8 mouse cellular contexts compared by ENCODE assay signal in genomic region chr13:23423286-23424051, GRCm38 (mm10). TPM values are rescaled to one million over a fixed set of nuclear protein-coding genes. Genes with fewer than 3 reads are reported as not detected.
DNase-seq lines count a peak whose midpoint lies in the region; ATAC-seq and TF ChIP-seq lines count a peak whose summit lies in the region.

Gene Abt1, minus strand, starts transcription at chr13:23423866.

- no peaks in the 10 kb centered on the region for H3K27me3 ChIP-seq in embryonic facial prominence, embryonic 15.5 days
- H3K27me3 ChIP-seq in heart, embryonic 10.5 days (ENCODE audit: insufficient read depth, poor library complexity, severe bottlenecking) = no peaks in the 10 kb centered on the region
- no peaks in the 10 kb centered on the region for H3K27me3 ChIP-seq in kidney, embryonic 14.5 days (ENCODE audit: control insufficient read depth, insufficient read depth, low read length)
- H3K27me3 ChIP-seq in liver, adult 2 months (ENCODE audit: control insufficient read depth, insufficient read depth, low read length) = no peaks in the 10 kb centered on the region

- WGBS in embryonic facial prominence, embryonic 15.5 days = under 1% methylated on average over 48 of the region's 48 CpGs
- under 1% methylated on average over 48 of the region's 48 CpGs for WGBS in heart, embryonic 10.5 days
- WGBS in kidney, embryonic 14.5 days = 1% methylated on average over 48 of the region's 48 CpGs
- under 1% methylated on average over 48 of the region's 48 CpGs for WGBS in liver, adult 2 months

- peak; percentile 94 to 95 for DNase-seq in B cell, adult 2 months
- peak; percentile 97 for DNase-seq in heart, embryonic 10.5 days (ENCODE audit: low spot score)
- DNase-seq in liver, adult 2 months (ENCODE audit: extremely low read depth, low read depth, low spot score) = peak; percentile 80
- peak; percentile 84 to 88 for DNase-seq in spleen, postnatal 36 days (ENCODE audit: low spot score in 2 of 2)

- ATAC-seq in embryonic facial prominence, embryonic 15.5 days (ENCODE audit: insufficient number of reproducible peaks, low FRiP score, low TSS enrichment, low read depth) = peak; percentile 86
- ATAC-seq in kidney, embryonic 14.5 days (ENCODE audit: low FRiP score, low TSS enrichment) = peak; percentile 90
- ATAC-seq in monocyte, adult 5-6 weeks (replicated peaks; ENCODE audit: insufficient number of reproducible peaks, low FRiP score, low TSS enrichment, poor library complexity, severe bottlenecking) = peak; percentile 82

- no peaks in the 10 kb centered on the region for H3K9me3 ChIP-seq in embryonic facial prominence, embryonic 15.5 days (replicated peaks)
- no peaks in the 10 kb centered on the region for H3K9me3 ChIP-seq in heart, embryonic 10.5 days
- no peaks in the 10 kb centered on the region for H3K9me3 ChIP-seq in kidney, embryonic 14.5 days (ENCODE audit: control insufficient read depth, low read length)

- peaks cover 39% of the 10 kb centered on the region for H3K36me3 ChIP-seq in embryonic facial prominence, embryonic 15.5 days
- H3K36me3 ChIP-seq in heart, embryonic 10.5 days = peaks cover 39% of the 10 kb centered on the region
- peaks cover 35% of the 10 kb centered on the region for H3K36me3 ChIP-seq in kidney, embryonic 14.5 days (ENCODE audit: control insufficient read depth, insufficient read depth, low read length)
- H3K36me3 ChIP-seq in liver, adult 2 months (ENCODE audit: control insufficient read depth, insufficient read depth, low read length) = peaks cover 12% of the 10 kb centered on the region; the same call in 1 of the 2 replicates

- H3K27ac ChIP-seq in bone marrow macrophage, adult 2 months (ENCODE audit: insufficient read depth, low read depth, low read length) = peak within 1 kb of the TSS; percentile 57
- H3K27ac ChIP-seq in embryonic facial prominence, embryonic 15.5 days (replicated peaks) = peak within 1 kb of the TSS; percentile 86
- peak within 1 kb of the TSS; percentile 91 for H3K27ac ChIP-seq in heart, embryonic 10.5 days
- peak within 1 kb of the TSS; percentile 73; the same call in 1 of the 2 replicates for H3K27ac ChIP-seq in kidney, embryonic 14.5 days (ENCODE audit: low read depth, low read length)
- peak within 1 kb of the TSS; percentile 28; the same call in 1 of the 2 replicates for H3K27ac ChIP-seq in liver, adult 2 months (replicated peaks; ENCODE audit: insufficient read depth, low read depth, low read length)

- peak within 1 kb of the TSS; percentile 79 for H3K4me2 ChIP-seq in embryonic facial prominence, embryonic 15.5 days (replicated peaks)
- H3K4me2 ChIP-seq in kidney, embryonic 14.5 days (replicated peaks; ENCODE audit: low read depth, low read length) = peak within 1 kb of the TSS; percentile 75

- no peak for TF ChIP-seq POLR2A in bone marrow macrophage, adult 2 months (IDR thresholded peaks at IDR 0.05; ENCODE audit: borderline replicate concordance, low read depth, low read length)
- no peak; the same call in 1 of the 2 replicates for TF ChIP-seq POLR2A in liver, adult 2 months (IDR thresholded peaks at IDR 0.05; ENCODE audit: extremely low read depth, insufficient read depth, low read length)

- peaks cover 3% of the 10 kb centered on the region; the same call in 1 of the 2 replicates for H3K79me2 ChIP-seq in liver, adult 2 months (ENCODE audit: control insufficient read depth, insufficient read depth, low read length)

- peaks cover 7% of the 10 kb centered on the region; the same call in 1 of the 2 replicates for H3K4me1 ChIP-seq in bone marrow macrophage, adult 2 months (ENCODE audit: control insufficient read depth, insufficient read depth, low read length)
- peaks cover 26% of the 10 kb centered on the region for H3K4me1 ChIP-seq in embryonic facial prominence, embryonic 15.5 days
- peaks cover 7% of the 10 kb centered on the region; the same call in 1 of the 2 replicates for H3K4me1 ChIP-seq in heart, embryonic 10.5 days
- no peaks in the 10 kb centered on the region for H3K4me1 ChIP-seq in kidney, embryonic 14.5 days (ENCODE audit: control insufficient read depth, insufficient read depth, low read length)
- H3K4me1 ChIP-seq in liver, adult 2 months (ENCODE audit: control insufficient read depth, insufficient read depth, low read length) = peaks cover 2% of the 10 kb centered on the region; the same call in 1 of the 2 replicates

- peak within 1 kb of the TSS; percentile 74 for H3K9ac ChIP-seq in embryonic facial prominence, embryonic 15.5 days
- H3K9ac ChIP-seq in kidney, embryonic 14.5 days (ENCODE audit: low read depth, low read length) = peak within 1 kb of the TSS; percentile 88
- H3K9ac ChIP-seq in liver, adult 2 months (ENCODE audit: low read depth, low read length) = peak within 1 kb of the TSS; percentile 82

- no peak for TF ChIP-seq CTCF in bone marrow macrophage, adult 2 months (IDR thresholded peaks at IDR 0.05; ENCODE audit: low read depth, low read length)
- TF ChIP-seq CTCF in liver, adult 2 months (IDR thresholded peaks at IDR 0.05; ENCODE audit: low read depth, low read length) = no peak

- peak within 1 kb of the TSS; percentile 95 for H3K4me3 ChIP-seq in bone marrow macrophage, adult 2 months (ENCODE audit: insufficient read depth, low read length)
- H3K4me3 ChIP-seq in embryonic facial prominence, embryonic 15.5 days (replicated peaks) = peak within 1 kb of the TSS; percentile 75
- peak within 1 kb of the TSS; percentile 94 for H3K4me3 ChIP-seq in heart, embryonic 10.5 days
- peak within 1 kb of the TSS; percentile 83 for H3K4me3 ChIP-seq in kidney, embryonic 14.5 days (ENCODE audit: low read length)
- H3K4me3 ChIP-seq in liver, adult 2 months (ENCODE audit: insufficient read depth, low read depth, low read length) = peak within 1 kb of the TSS; percentile 86

RNA-seq across cellular contexts. Expression of gene Abt1, which starts in this region (rescaled TPM):
- 4.8 and 4.9 TPM in 2 replicates for polyA plus RNA-seq in bone marrow macrophage, adult 2 months (2012; ENCODE audit: insufficient read depth, insufficient read length, missing spikeins)
- 12.2 and 12.7 TPM in 2 replicates for polyA plus RNA-seq in embryonic facial prominence, embryonic 15.5 days (2015; fragmentation: Nextera tagmentation; extraction: Ambion mirVana)
- polyA plus RNA-seq in heart, embryonic 10.5 days (2016; fragmentation: Nextera tagmentation; extraction: Ambion mirVana) = 10.1 and 13.0 TPM in 2 replicates
- 12.5 and 13.5 TPM in 2 replicates for polyA plus RNA-seq in kidney, embryonic 14.5 days (2014; fragmentation: Nextera tagmentation; extraction: Ambion mirVana)
- 3.5 and 3.7 TPM in 2 replicates for total RNA-seq in liver, adult 2 months (2014; rRNA removed)
- polyA plus RNA-seq in liver, adult 2 months (2012; rRNA removed) = 2.1 TPM in 2 replicates
- 12.1 to 15.9 TPM (median 13.2 TPM) in 3 replicates for total RNA-seq in monocyte, adult 5-6 weeks (2017)

Comparison
In these comparisons a context has a peak if more than half of its experiments do, and no peak if none do; other contexts are left out.
1. Peak in every context shown above with its lines: DNase-seq, ATAC-seq, H3K4me3 ChIP-seq and H3K27ac ChIP-seq.
2. H3K27ac ChIP-seq: peak in every context shown above with its lines; median percentile 91 in heart, embryonic 10.5 days; 86 in embryonic facial prominence, embryonic 15.5 days; 73 in kidney, embryonic 14.5 days; 57 in bone marrow macrophage, adult 2 months; 28 in liver, adult 2 months.